Mouse (Mus musculus) neural tube, embryonic 14.5 days (tissue): Measurements from ENCODE around the gene Plcl2. TPM values are rescaled to one million over a fixed set of nuclear protein-coding genes. Genes with fewer than 3 reads are reported as not detected.
"Not testable (repeated sequence)": the region's sequence is repeated elsewhere in the genome, so short reads cannot be mapped to it uniquely, and the experiment has no call there.

Source experiments
- ATAC-seq: fragments of 200-750 bp; cut with Nextera tagmentation; 2 replicates; pipeline ENCODE4 v1.8.0; 2017; ENCODE audit warnings: low read depth, mild to moderate bottlenecking, moderate TSS enrichment, moderate library complexity
- H3K27ac ChIP-seq: fragments of 300-500 bp; sonication (generic); 2 replicates; pipeline ENCODE4 v1.5.1; 2014; ENCODE audit warnings: low read depth, mild to moderate bottlenecking, control low read depth, low read length, moderate library complexity, mixed read lengths
- H3K27me3 ChIP-seq: fragments of 300-500 bp; sonication (generic); 2 replicates; pipeline ENCODE4 v1.6.1; 2014; ENCODE audit warnings: low read length; ENCODE audit not compliant: control insufficient read depth, insufficient read depth
- H3K36me3 ChIP-seq: fragments of 300-500 bp; sonication (generic); 2 replicates; pipeline ENCODE4 v1.6.1; 2014; ENCODE audit warnings: low read length, mixed read lengths; ENCODE audit not compliant: control insufficient read depth, insufficient read depth
- H3K4me1 ChIP-seq: fragments of 300-500 bp; sonication (generic); 2 replicates; pipeline ENCODE4 v1.6.1; 2014; ENCODE audit warnings: low read length; ENCODE audit not compliant: control insufficient read depth, insufficient read depth
- H3K4me2 ChIP-seq: fragments of 300-500 bp; sonication (generic); 2 replicates; pipeline ENCODE4 v1.6.1; 2014; ENCODE audit warnings: mild to moderate bottlenecking, low read depth, low read length, control low read depth
- H3K4me3 ChIP-seq: fragments of 300-500 bp; sonication (generic); 2 replicates; pipeline ENCODE4 v1.5.1; 2014; ENCODE audit warnings: low read depth, low read length, control low read depth, mixed read lengths
- H3K9ac ChIP-seq: fragments of 300-500 bp; sonication (generic); replicated peaks from 2 replicates; pipeline ENCODE4 v1.6.1; 2014; ENCODE audit warnings: low read depth, mild to moderate bottlenecking, control low read depth, low read length, mixed read lengths
- H3K9me3 ChIP-seq: fragments of 300-500 bp; sonication (generic); 2 replicates; pipeline ENCODE4 v1.6.1; 2016; ENCODE audit warnings: low read length; ENCODE audit not compliant: control insufficient read depth
- WGBS: fragments of 180-500 bp; shearing (Covaris S2); extraction: QIAGEN DNeasy Blood & Tissue Kit; methylation state at CpG from one replicate; pipeline ENCODE4 v1.1.7; 2014; 5-methylcytosine and 5-hydroxymethylcytosine counted together
- polyA plus RNA-seq: library from polyadenylated mRNA; unstranded; fragments of >200 nt; fragmentation: Nextera tagmentation; extraction: Ambion mirVana; gene quantifications from 2 replicates; pipeline ENCODE4 v1.2.1, GENCODE M21; 2014

Plcl2 gene
- polyA plus RNA-seq, 1 experiment from 2014 or later = 13.6 TPM

- no peak overlapping the region for H3K27ac ChIP-seq
- H3K4me2 ChIP-seq = no peak overlapping the region
- WGBS = 79% methylated on average over 6 of the region's 6 CpGs
- H3K4me1 ChIP-seq = no peaks in the 10 kb centered on the region
- H3K4me3 ChIP-seq = no peak overlapping the region
- no peaks in the 10 kb centered on the region for H3K36me3 ChIP-seq
- no peaks in the 10 kb centered on the region for H3K9me3 ChIP-seq
- no peaks in the 10 kb centered on the region for H3K27me3 ChIP-seq
- H3K9ac ChIP-seq = no peak overlapping the region
- ATAC-seq = no peak
Measured at GRCm38 (mm10) chr17:50517781-50518415, 8.7 kb downstream of the Plcl2 start.

DNA sequence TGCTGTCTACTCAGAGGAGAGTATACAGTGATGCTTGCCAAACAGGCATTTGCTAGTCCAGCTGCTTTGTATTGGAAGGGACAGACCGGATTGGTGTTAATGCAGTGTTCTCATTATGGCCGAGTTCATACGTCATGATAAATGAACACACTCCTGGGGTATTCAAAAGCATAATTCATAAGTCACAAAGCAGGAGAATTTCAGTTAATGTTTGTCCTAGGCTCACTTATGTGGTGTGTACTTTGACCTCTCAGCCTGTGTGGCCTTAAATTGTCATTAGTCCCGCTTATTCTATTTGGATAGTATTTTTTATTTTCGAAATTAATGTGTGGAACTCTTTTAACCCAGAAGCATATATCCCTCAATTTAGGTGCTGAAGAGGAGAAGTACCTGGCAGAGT is 10.4 kb downstream of the Plcl2 start:
- Histone ChIP-seq H3K36me3 (no peaks in the 10 kb centered on the region), H3K27ac (no peak overlapping the region), H3K9ac (no peak overlapping the region), H3K4me1 (no peaks in the 10 kb centered on the region), H3K4me3 (no peak overlapping the region), H3K27me3 (no peaks in the 10 kb centered on the region), H3K9me3 (no peaks in the 10 kb centered on the region), H3K4me2 (no peak overlapping the region)
- ATAC-seq = no peak
- WGBS = 84% methylated on average over 5 of the region's 5 CpGs

DNA sequence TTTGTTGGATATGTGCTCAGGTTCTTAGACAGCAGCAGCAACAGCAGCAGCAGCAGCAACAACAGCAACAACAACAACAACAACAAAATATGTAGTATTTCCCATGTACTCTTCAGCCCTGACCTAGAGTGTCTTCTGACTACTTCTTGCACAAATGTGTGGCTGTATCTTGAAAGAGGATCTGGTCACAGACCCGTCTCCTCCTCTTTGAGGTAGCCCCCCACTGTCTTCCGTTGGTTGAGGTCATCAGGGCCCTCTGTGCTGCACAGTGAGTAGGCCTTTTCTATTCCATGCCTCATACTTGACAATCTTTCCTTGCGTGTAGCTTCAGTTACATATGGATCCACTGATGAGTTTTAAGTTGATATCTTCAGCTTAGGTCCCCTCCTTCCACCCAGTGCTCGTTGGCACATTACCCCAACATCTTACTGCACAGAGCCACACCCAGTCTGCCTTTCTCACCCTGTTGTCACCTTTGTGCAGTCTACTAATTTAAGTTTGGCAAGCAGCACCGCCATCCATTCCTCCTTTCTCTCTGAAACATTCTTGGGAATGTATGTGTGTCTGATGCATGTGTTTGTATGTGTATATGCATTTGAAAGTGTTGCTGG is 13.4 kb downstream of the Plcl2 start:
- Histone ChIP-seq H3K9ac (no peak overlapping the region), H3K36me3 (no peaks in the 10 kb centered on the region), H3K9me3 (no peaks in the 10 kb centered on the region), H3K4me2 (no peak overlapping the region), H3K4me3 (no peak overlapping the region), H3K27ac (no peak overlapping the region), H3K27me3 (no peaks in the 10 kb centered on the region), H3K4me1 (no peaks in the 10 kb centered on the region)
- ATAC-seq = no peak
- whole genome bisulfite sequencing = 96% methylated on average over 5 of the region's 5 CpGs

GRCm38 (mm10) chr17:50524970-50525369 is 15.8 kb downstream of the Plcl2 start:
- Histone ChIP-seq H3K4me2 (no peak overlapping the region), H3K9me3 (no peaks in the 10 kb centered on the region), H3K9ac (no peak overlapping the region), H3K27me3 (no peaks in the 10 kb centered on the region), H3K27ac (no peak overlapping the region), H3K36me3 (no peaks in the 10 kb centered on the region), H3K4me3 (no peak overlapping the region), H3K4me1 (no peaks in the 10 kb centered on the region)
- ATAC-seq = no peak
- 70% methylated on average over 6 of the region's 6 CpGs for WGBS

GRCm38 (mm10) chr17:50525821-50526220 is 16.6 kb downstream of the Plcl2 start:
- WGBS = 29% methylated on average over 2 of the region's 2 CpGs
- H3K9ac ChIP-seq = no peak overlapping the region
- no peak overlapping the region for H3K4me3 ChIP-seq
- H3K36me3 ChIP-seq = no peaks in the 10 kb centered on the region
- H3K9me3 ChIP-seq = no peaks in the 10 kb centered on the region
- H3K27ac ChIP-seq = no peak overlapping the region
- H3K27me3 ChIP-seq = no peaks in the 10 kb centered on the region
- no peaks in the 10 kb centered on the region for H3K4me1 ChIP-seq
- no peak overlapping the region for H3K4me2 ChIP-seq
- ATAC-seq = no peak

DNA sequence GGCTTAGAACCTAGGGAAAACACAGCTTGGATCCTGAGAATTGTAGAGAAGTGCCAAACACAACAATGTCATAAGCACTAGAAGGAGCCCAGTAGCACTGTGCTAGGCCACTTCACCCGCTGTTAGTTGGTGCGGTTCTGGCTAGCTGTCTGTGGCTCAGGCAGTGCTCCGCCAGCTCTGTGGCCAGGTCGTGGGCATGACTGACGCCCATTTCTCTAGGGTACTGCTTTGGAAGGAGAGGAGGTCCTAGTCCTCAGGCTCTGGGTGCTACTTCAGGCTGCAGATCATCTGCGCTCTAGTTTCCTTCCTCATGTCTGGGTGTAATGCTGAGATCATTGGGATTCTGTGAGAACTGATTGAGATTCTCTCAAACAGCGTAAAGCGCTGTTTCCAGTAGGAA is 20.9 kb downstream of the Plcl2 start:
- Histone ChIP-seq H3K27ac (no peak overlapping the region), H3K27me3 (no peaks in the 10 kb centered on the region), H3K36me3 (no peaks in the 10 kb centered on the region), H3K4me3 (no peak overlapping the region), H3K9me3 (no peaks in the 10 kb centered on the region), H3K4me1 (no peaks in the 10 kb centered on the region), H3K4me2 (no peak overlapping the region), H3K9ac (no peak overlapping the region)
- WGBS = 92% methylated on average over 8 of the region's 8 CpGs
- peak; percentile 24; the same call in 1 of the 2 replicates for ATAC-seq

GRCm38 (mm10) chr17:50534889-50535288 is 25.7 kb downstream of the Plcl2 start:
- not testable (repeated sequence) for ATAC-seq, H3K36me3 ChIP-seq, H3K9me3 ChIP-seq, H3K27me3 ChIP-seq, H3K9ac ChIP-seq, H3K4me2 ChIP-seq, H3K4me1 ChIP-seq, H3K27ac ChIP-seq, H3K4me3 ChIP-seq
- WGBS = 99% methylated on average over 2 of the region's 2 CpGs

DNA sequence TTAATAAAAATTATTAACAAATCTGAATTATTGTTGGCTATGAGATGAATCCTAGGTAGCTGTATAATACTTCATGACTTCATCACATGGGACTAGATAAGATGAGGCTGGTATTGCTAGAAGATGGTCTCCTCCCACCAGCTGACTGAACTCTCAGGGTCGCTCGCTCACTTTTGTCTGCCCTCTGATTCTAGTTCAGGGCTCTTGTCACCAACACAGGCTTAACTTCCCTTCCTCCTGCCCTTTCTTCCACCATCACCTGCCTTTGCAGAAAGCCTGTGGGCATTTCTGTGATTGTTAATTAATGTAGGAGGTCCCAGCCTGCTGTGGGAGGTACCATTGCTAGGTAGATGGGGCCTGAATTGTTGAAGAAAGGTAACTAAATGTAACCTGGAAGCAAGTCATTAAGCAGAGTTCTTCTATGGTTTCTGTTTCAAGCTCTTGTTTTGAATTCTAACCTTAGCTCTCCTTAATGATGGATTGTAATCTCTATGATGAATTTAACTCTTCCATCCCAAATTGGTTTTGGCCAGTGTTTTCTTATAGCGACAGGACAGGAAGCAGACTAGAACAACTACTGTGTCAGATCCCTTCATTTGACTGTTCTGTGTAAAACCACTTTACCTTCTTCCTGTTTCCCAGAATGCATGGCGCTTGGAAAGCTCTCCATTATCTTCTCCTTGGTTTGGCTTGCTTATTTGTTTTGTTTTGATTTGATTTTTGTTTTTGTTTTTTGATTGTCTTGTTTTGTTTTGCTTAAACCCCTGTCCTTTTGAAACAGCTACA is 27.4 kb downstream of the Plcl2 start:
- Histone ChIP-seq H3K4me2 (no peak overlapping the region), H3K36me3 (no peaks in the 10 kb centered on the region), H3K9me3 (no peaks in the 10 kb centered on the region), H3K4me1 (no peaks in the 10 kb centered on the region), H3K27ac (no peak overlapping the region), H3K4me3 (no peak overlapping the region), H3K27me3 (no peaks in the 10 kb centered on the region), H3K9ac (no peak overlapping the region)
- ATAC-seq = no peak
- WGBS = 93% methylated on average over 4 of the region's 4 CpGs

GRCm38 (mm10) chr17:50537786-50538185 is 28.6 kb downstream of the Plcl2 start:
- no peak overlapping the region for H3K4me2 ChIP-seq
- H3K4me3 ChIP-seq = no peak overlapping the region
- 97% methylated on average over 2 of the region's 2 CpGs for WGBS
- no peaks in the 10 kb centered on the region for H3K36me3 ChIP-seq
- ATAC-seq = no peak
- H3K9me3 ChIP-seq = no peaks in the 10 kb centered on the region
- no peaks in the 10 kb centered on the region for H3K27me3 ChIP-seq
- H3K9ac ChIP-seq = no peak overlapping the region
- H3K27ac ChIP-seq = no peak overlapping the region
- no peaks in the 10 kb centered on the region for H3K4me1 ChIP-seq
